Mouse (Mus musculus): ENCODE measurements around the gene Fbl.

Gene Fbl

GRCm38 (mm10) chr7:28169489-28170422 lies at the start of gene Fbl:
Gene Fbl (plus strand): TSS chr7:28169710.
- WGBS = under 1% methylated on average over 80 of the region's 80 CpGs

- WGBS = 66% methylated on average over 5 of the region's 5 CpGs
Measured at GRCm38 (mm10) chr7:28129166-28129565, 40.3 kb upstream of the Fbl start, which contains the start of gene 9530053A07Rik. Gene 9530053A07Rik (plus strand): TSS chr7:28129466.

GRCm38 (mm10) chr7:28137613-28138012 lies 31.9 kb upstream of the Fbl start:
- 70% methylated on average over 5 of the region's 5 CpGs for WGBS

GRCm38 (mm10) chr7:28148263-28148662 lies 21.2 kb upstream of the Fbl start:
- 14% methylated on average over 3 of the region's 3 CpGs for WGBS

GRCm38 (mm10) chr7:28149841-28150240 lies 19.7 kb upstream of the Fbl start:
- 74% methylated on average over 1 of the region's 1 CpGs for WGBS

GRCm38 (mm10) chr7:28151584-28152221 lies 17.8 kb upstream of the Fbl start:
- 20% methylated on average over 13 of the region's 13 CpGs for WGBS

- WGBS = 17% methylated on average over 5 of the region's 5 CpGs
Measured at GRCm38 (mm10) chr7:28153595-28153994, 15.9 kb upstream of the Fbl start.

- 70% methylated on average over 6 of the region's 6 CpGs for WGBS
Measured at GRCm38 (mm10) chr7:28159292-28159691, 10.2 kb upstream of the Fbl start.

GRCm38 (mm10) chr7:28159893-28160292 lies 9.6 kb upstream of the Fbl start:
- 82% methylated on average over 3 of the region's 3 CpGs for WGBS

- 58% methylated on average over 9 of the region's 9 CpGs for WGBS
Measured at GRCm38 (mm10) chr7:28161163-28161749, 8.3 kb upstream of the Fbl start.

- WGBS = 85% methylated on average over 6 of the region's 6 CpGs
Measured at GRCm38 (mm10) chr7:28165406-28165805, 4.1 kb upstream of the Fbl start.

GRCm38 (mm10) chr7:28168320-28169115 lies 992 bp upstream of the Fbl start:
- 5% methylated on average over 9 of the region's 9 CpGs for WGBS

- WGBS = 65% methylated on average over 4 of the region's 4 CpGs
Measured at GRCm38 (mm10) chr7:28175358-28175757, 5.8 kb downstream of the Fbl start.

- WGBS = 1% methylated on average over 25 of the region's 25 CpGs
Measured at GRCm38 (mm10) chr7:28179228-28179627, 9.7 kb downstream of the Fbl start, which contains the start of gene Dyrk1b. Gene Dyrk1b (plus strand): TSS chr7:28179469.

GRCm38 (mm10) chr7:28179741-28180377 lies 10.3 kb downstream of the Fbl start:
- 2% methylated on average over 45 of the region's 56 CpGs for WGBS

- 48% methylated on average over 5 of the region's 5 CpGs for WGBS
Measured at GRCm38 (mm10) chr7:28180890-28181289, 11.4 kb downstream of the Fbl start.

GRCm38 (mm10) chr7:28181376-28181775 lies 11.9 kb downstream of the Fbl start:
- WGBS = 96% methylated on average over 12 of the region's 12 CpGs

- 93% methylated on average over 22 of the region's 22 CpGs for WGBS
Measured at GRCm38 (mm10) chr7:28182320-28182719, 12.8 kb downstream of the Fbl start.

GRCm38 (mm10) chr7:28185884-28186283 lies 16.4 kb downstream of the Fbl start:
- 93% methylated on average over 14 of the region's 14 CpGs for WGBS

GRCm38 (mm10) chr7:28186631-28187030 lies 17.1 kb downstream of the Fbl start:
- WGBS = 83% methylated on average over 8 of the region's 8 CpGs

- 86% methylated on average over 3 of the region's 3 CpGs for WGBS
Measured at GRCm38 (mm10) chr7:28191489-28191888, 22.0 kb downstream of the Fbl start.
